Mouse (Mus musculus) limb, embryonic 11.5 days (tissue): ENCODE measurements around the gene Fam160a1. TPM values are rescaled to one million over a fixed set of nuclear protein-coding genes. Genes with fewer than 3 reads are reported as not detected.

Source experiments
- ATAC-seq: fragments of 200-750 bp; cut with Nextera tagmentation; 2 replicates; pipeline ENCODE4 v1.8.0; 2017; ENCODE audit warnings: low read depth; ENCODE audit not compliant: insufficient number of reproducible peaks, low FRiP score, low TSS enrichment
- DNase-seq: peaks from one replicate; pipeline ENCODE4 v3.0.0-alpha.2; 2015; ENCODE audit warnings: low spot score
- H3K27ac ChIP-seq: fragments of 300-500 bp; sonication (generic); replicated peaks from 2 replicates; pipeline ENCODE4 v1.5.1; 2014; ENCODE audit warnings: low read depth, mild to moderate bottlenecking, low read length
- H3K27me3 ChIP-seq: fragments of 300-500 bp; sonication (generic); 2 replicates; pipeline ENCODE4 v1.6.1; 2014; ENCODE audit warnings: mild to moderate bottlenecking, low read length, mixed read lengths; ENCODE audit not compliant: control insufficient read depth, insufficient read depth
- H3K36me3 ChIP-seq: fragments of 300-500 bp; sonication (generic); 2 replicates; pipeline ENCODE4 v1.6.1; 2014; ENCODE audit warnings: mild to moderate bottlenecking, low read length, moderate library complexity, mixed read lengths; ENCODE audit not compliant: control insufficient read depth, insufficient read depth
- H3K4me1 ChIP-seq: fragments of 300-500 bp; sonication (generic); 2 replicates; pipeline ENCODE4 v1.6.1; 2014; ENCODE audit warnings: low read length, mixed read lengths; ENCODE audit not compliant: control insufficient read depth, insufficient read depth
- H3K4me2 ChIP-seq: fragments of 300-500 bp; sonication (generic); 2 replicates; pipeline ENCODE4 v1.6.1; 2014; ENCODE audit warnings: low read depth, mild to moderate bottlenecking, moderate library complexity; ENCODE audit not compliant: severe bottlenecking
- H3K4me3 ChIP-seq: fragments of 300-500 bp; sonication (generic); 2 replicates; pipeline ENCODE4 v1.5.1; 2014; ENCODE audit warnings: low read depth, low read length
- H3K9ac ChIP-seq: fragments of 300-500 bp; sonication (generic); 2 replicates; pipeline ENCODE4 v1.6.1; 2014; ENCODE audit warnings: mild to moderate bottlenecking, low read length
- H3K9me3 ChIP-seq: fragments of 300-500 bp; sonication (generic); 2 replicates; pipeline ENCODE4 v1.6.1; 2016; ENCODE audit warnings: low read length; ENCODE audit not compliant: control insufficient read depth
- WGBS: fragments of 180-500 bp; shearing (Covaris S2); extraction: QIAGEN DNeasy Blood & Tissue Kit; methylation state at CpG from one replicate; pipeline ENCODE4 v1.1.7; 2014; 5-methylcytosine and 5-hydroxymethylcytosine counted together
- polyA plus RNA-seq: library from polyadenylated mRNA; unstranded; fragments of >200 nt; fragmentation: Nextera tagmentation; extraction: Ambion mirVana; gene quantifications from 2 replicates; pipeline ENCODE4 v1.2.1, GENCODE M21; 2014

Gene Fam160a1
- polyA plus RNA-seq, result 1.7 and 2.1 TPM in 2 replicates

GRCm38 (mm10) chr3:85817191-85817590 is at the start of gene Fam160a1:
Gene Fam160a1, minus strand, starts transcription at chr3:85817291.
- 93% methylated on average over 2 of the region's 2 CpGs for WGBS
- Histone ChIP-seq H3K4me2 (no peak within 1 kb of the TSS), H3K4me3 (no peak within 1 kb of the TSS), H3K27me3 (no peaks in the 10 kb centered on the region), H3K27ac (no peak within 1 kb of the TSS), H3K9me3 (no peaks in the 10 kb centered on the region), H3K4me1 (0 out of 2 replicates have a peak, but pooled peaks cover 2% of the 10 kb centered on the region), H3K9ac (no peak within 1 kb of the TSS), H3K36me3 (no peaks in the 10 kb centered on the region)
- ATAC-seq (no peak), DNase-seq (no peak)

- no peak overlapping the region for H3K9ac ChIP-seq
- no peaks in the 10 kb centered on the region for H3K4me1 ChIP-seq
- H3K4me2 ChIP-seq, result no peak overlapping the region
- H3K27ac ChIP-seq, result no peak overlapping the region
- no peak for DNase-seq
- ATAC-seq, result no peak
- H3K9me3 ChIP-seq, result no peaks in the 10 kb centered on the region
- no peak overlapping the region for H3K4me3 ChIP-seq
- WGBS, result 26% methylated on average over 3 of the region's 3 CpGs
- no peaks in the 10 kb centered on the region for H3K27me3 ChIP-seq
- H3K36me3 ChIP-seq, result no peaks in the 10 kb centered on the region
These were observed 46.9 kb upstream of the Fam160a1 start for GRCm38 (mm10) chr3:85863996-85864395.

GRCm38 (mm10) chr3:85862886-85863285 is 45.8 kb upstream of the Fam160a1 start:
- no peak for ATAC-seq
- Histone ChIP-seq H3K4me3 (no peak overlapping the region), H3K27me3 (no peaks in the 10 kb centered on the region), H3K9me3 (no peaks in the 10 kb centered on the region), H3K36me3 (no peaks in the 10 kb centered on the region), H3K27ac (no peak overlapping the region), H3K4me2 (no peak overlapping the region), H3K4me1 (no peaks in the 10 kb centered on the region), H3K9ac (no peak overlapping the region)
- 87% methylated on average over 2 of the region's 2 CpGs for WGBS
- no peak for DNase-seq

GRCm38 (mm10) chr3:85860996-85861395 is 43.9 kb upstream of the Fam160a1 start:
- Histone ChIP-seq H3K9ac (no peak overlapping the region), H3K4me3 (no peak overlapping the region), H3K4me1 (no peaks in the 10 kb centered on the region), H3K4me2 (no peak overlapping the region), H3K9me3 (no peaks in the 10 kb centered on the region), H3K27ac (no peak overlapping the region), H3K36me3 (no peaks in the 10 kb centered on the region), H3K27me3 (no peaks in the 10 kb centered on the region)
- ATAC-seq (no peak), DNase-seq (no peak)
- WGBS, result 91% methylated on average over 5 of the region's 5 CpGs

GRCm38 (mm10) chr3:85859311-85859710 is 42.2 kb upstream of the Fam160a1 start:
- Histone ChIP-seq H3K4me1 (no peaks in the 10 kb centered on the region), H3K9me3 (no peaks in the 10 kb centered on the region), H3K36me3 (no peaks in the 10 kb centered on the region), H3K4me3 (no peak overlapping the region), H3K27ac (no peak overlapping the region), H3K4me2 (no peak overlapping the region), H3K27me3 (no peaks in the 10 kb centered on the region), H3K9ac (no peak overlapping the region)
- no peak for DNase-seq
- ATAC-seq, result no peak
- 95% methylated on average over 6 of the region's 6 CpGs for WGBS

GRCm38 (mm10) chr3:85858140-85859135 is 41.3 kb upstream of the Fam160a1 start:
- no peaks in the 10 kb centered on the region for H3K36me3 ChIP-seq
- peak; percentile 27 for DNase-seq
- no peaks in the 10 kb centered on the region for H3K4me1 ChIP-seq
- H3K9ac ChIP-seq, result no peak overlapping the region
- ATAC-seq, result no peak
- H3K9me3 ChIP-seq, result no peaks in the 10 kb centered on the region
- H3K27ac ChIP-seq, result no peak overlapping the region
- no peak overlapping the region for H3K4me3 ChIP-seq
- WGBS, result 69% methylated on average over 11 of the region's 11 CpGs
- H3K27me3 ChIP-seq, result no peaks in the 10 kb centered on the region
- no peak overlapping the region for H3K4me2 ChIP-seq

- H3K4me3 ChIP-seq, result no peak overlapping the region
- WGBS, result 57% methylated on average over 4 of the region's 4 CpGs
- H3K4me2 ChIP-seq, result no peak overlapping the region
- no peaks in the 10 kb centered on the region for H3K36me3 ChIP-seq
- H3K4me1 ChIP-seq, result no peaks in the 10 kb centered on the region
- H3K9ac ChIP-seq, result no peak overlapping the region
- H3K27ac ChIP-seq, result no peak overlapping the region
- H3K27me3 ChIP-seq, result no peaks in the 10 kb centered on the region
- DNase-seq (no peak), ATAC-seq (no peak)
- no peaks in the 10 kb centered on the region for H3K9me3 ChIP-seq
These were observed 40.0 kb upstream of the Fam160a1 start for GRCm38 (mm10) chr3:85857083-85857482.

- DNase-seq, result no peak
These were observed 38.9 kb upstream of the Fam160a1 start for GRCm38 (mm10) chr3:85855947-85856346.

More at GRCm38 (mm10) chr3:85855947-85856346, 38.9 kb upstream of the Fam160a1 start:
- Histone ChIP-seq H3K9me3 (no peaks in the 10 kb centered on the region), H3K27ac (no peak overlapping the region), H3K27me3 (no peaks in the 10 kb centered on the region), H3K4me3 (no peak overlapping the region), H3K4me1 (no peaks in the 10 kb centered on the region), H3K4me2 (no peak overlapping the region), H3K36me3 (no peaks in the 10 kb centered on the region), H3K9ac (no peak overlapping the region)
- ATAC-seq, result no peak
- 90% methylated on average over 5 of the region's 5 CpGs for WGBS
